Mouse (Mus musculus): ENCODE results near the gene Fhit.

- no peak for TF ChIP-seq CTCF (IDR thresholded peaks at IDR 0.05; ENCODE audit: extremely low read depth, insufficient read length, insufficient replicate concordance, low read depth, low read length)
- no peak for TF ChIP-seq POLR2A (IDR thresholded peaks at IDR 0.05; ENCODE audit: low read depth, low read length)
These were observed 1517.3 kb downstream of the Fhit start for GRCm38 (mm10) chr14:9644216-9645166.

Data from small intestine, adult 2 months (tissue).